Mouse (Mus musculus) adrenal gland, adult 10 weeks (tissue): ENCODE measurements around the gene Tmem190. TPM values are rescaled to one million over a fixed set of nuclear protein-coding genes. Genes with fewer than 3 reads are reported as not detected.

Experiments used
- polyA plus RNA-seq: library from polyadenylated mRNA; stranded (reverse); fragments of 350-450 nt; fragmentation: Illumina TruSeq; extraction: RNeasy Lipid Tissue Mini Kit (QIAGEN cat#74804); gene quantifications from one replicate; pipeline ENCODE4 v1.2.3, GENCODE M21; 2014; ENCODE audit warnings: low read depth, low replicate concordance

The Tmem190 gene
- not detected for polyA plus RNA-seq

DNA sequence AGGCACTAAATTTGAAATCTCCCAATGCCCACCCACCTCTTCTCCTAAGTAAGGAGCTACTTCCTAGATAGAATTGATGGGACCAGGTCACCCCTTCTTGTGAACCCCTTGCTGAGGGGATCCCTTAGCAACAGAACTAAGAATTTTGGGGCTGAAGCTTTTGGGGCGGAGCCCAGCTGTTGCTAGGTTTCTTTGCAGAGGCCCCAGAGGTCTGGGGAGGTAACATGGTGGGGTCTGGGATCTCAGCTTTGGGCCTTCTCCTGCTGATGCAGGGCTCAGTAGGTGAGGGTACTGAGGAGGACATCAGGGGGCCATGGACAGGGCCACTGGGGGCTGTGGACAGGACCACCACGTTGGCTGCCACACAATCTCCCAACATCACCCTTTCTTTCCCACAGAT lies at the start of gene Tmem190, which contains the start of gene Il11:
Gene Tmem190 (plus strand): TSS at position 179 of the 400 bp plus-strand sequence.
Gene Il11 (minus strand): TSS at position 101 of the 400 bp plus-strand sequence.

DNA sequence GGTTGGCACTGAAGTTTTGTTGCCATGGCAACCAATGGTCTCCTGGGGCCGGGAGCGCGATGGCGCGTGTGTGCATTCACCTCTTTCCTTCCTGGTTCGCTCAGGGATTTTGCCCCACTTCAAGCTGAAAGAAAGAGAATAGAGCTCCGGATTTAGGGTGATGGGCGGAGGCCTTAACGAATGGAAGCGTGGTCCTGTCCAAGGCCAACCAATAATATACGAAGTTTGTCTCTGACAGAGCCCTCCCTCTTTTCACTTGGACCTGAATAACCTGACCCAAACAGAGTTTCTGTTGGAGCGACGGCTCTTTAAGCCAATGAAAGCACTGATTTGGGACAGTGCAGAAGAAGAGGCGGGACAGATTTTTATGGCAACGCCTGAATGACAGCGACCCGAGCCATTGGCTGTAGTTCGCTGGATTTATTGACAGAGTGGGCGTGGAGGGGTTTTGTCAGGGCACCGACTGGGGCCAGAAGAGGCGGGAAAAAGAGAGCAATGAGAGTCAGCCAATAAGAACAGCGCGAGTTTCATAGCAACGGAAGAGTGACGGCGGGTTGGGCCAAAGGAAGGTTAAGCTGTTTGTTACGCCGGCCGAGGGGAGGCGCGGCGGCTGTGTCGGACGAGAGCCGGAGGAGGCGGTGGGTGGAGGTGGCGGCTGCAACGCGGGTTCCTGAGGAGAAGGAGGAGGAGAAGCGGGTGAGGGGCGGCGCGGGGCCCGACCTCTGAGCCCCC lies 43.0 kb upstream of the Tmem190 start, which contains the start of gene Kmt5c:
Gene Kmt5c (plus strand): TSS at position 572 of the 732 bp plus-strand sequence.

DNA sequence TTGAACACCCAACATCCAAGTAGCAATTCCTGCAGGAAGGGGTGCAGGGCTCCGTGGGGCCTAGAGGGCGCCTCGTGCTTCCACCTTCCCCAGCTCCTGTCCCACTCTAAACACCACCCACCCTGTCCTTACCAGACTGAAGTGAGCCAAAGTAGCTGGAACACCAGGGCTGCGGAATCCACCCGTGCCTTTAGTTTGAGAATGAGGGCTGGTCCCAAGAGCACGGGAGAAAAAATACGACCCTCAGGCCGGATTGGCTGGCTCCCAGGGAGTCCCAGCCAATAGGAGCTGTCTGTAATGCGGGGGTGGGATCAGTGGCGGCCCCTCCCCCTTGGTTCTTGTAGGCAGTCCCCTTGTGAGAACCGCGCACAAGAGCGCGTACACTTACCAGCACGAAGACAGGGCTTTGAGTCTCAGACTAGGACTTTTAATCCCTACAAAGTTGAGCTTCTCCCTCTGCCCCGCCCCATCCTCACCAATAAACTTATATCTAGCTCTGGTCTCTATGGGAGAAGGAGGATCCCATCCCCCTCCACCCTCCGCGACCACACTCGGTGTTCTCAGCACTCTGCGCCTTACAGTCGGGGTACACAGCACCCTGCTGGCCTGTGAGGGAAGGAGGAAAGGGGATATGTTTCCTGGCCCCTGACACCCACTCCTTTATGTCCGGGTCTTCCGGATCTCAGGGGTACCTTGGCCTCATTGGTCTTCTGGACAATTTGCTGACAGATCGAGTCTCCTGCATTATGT lies 29.7 kb upstream of the Tmem190 start, which contains the start of gene Cox6b2:
Gene Cox6b2 (minus strand): TSS at position 274 of the 750 bp plus-strand sequence.

DNA sequence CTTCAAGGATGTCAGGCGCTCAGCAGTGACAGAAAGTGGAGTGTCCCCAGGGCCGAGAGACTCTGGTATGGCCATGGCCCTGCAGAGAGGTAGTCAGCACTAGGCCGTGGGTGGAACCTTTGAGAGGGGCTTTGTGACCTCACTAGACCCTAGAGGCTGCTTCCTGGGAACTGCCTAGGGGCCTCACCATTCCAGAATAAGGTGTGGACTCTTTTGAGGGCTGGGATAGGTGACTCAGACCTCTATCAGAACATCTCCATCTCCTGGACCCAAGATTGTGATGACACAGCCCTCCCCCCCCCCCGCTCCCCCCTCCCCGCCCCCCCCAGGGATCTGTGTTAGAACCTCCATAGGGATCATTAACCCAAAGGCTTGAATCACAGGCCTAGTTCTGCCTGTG lies 11.5 kb upstream of the Tmem190 start, which contains the start of gene Fam71e2:
Gene Fam71e2 (minus strand): TSS at position 101 of the 400 bp plus-strand sequence.

DNA sequence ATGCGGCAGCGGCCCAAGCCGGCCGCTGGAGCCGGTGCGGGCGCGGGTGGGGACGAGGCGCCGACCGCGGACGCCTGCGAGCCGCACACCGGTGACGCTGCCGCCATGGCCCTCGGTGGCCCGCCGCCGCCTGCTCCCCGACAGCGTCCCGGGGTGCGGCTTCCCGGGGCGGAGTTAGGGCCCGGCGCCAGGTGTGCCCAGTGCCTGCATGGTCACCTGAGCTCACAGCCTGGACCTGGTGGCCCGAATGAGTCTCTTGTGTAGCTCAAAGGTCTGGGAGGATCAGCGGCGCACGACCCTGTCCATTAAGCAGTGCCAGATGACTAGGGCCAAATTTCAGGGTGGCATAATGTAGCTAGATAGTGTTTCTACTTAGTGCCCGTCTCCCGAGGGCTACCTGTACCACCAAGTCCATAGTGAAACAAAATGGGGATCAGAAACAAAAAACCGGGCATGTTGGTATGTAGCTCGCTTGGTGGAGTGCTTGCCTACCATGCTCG lies 6.7 kb downstream of the Tmem190 start, which contains the start of gene Tmem238:
Gene Tmem238 (minus strand): TSS at position 221 of the 500 bp plus-strand sequence.

DNA sequence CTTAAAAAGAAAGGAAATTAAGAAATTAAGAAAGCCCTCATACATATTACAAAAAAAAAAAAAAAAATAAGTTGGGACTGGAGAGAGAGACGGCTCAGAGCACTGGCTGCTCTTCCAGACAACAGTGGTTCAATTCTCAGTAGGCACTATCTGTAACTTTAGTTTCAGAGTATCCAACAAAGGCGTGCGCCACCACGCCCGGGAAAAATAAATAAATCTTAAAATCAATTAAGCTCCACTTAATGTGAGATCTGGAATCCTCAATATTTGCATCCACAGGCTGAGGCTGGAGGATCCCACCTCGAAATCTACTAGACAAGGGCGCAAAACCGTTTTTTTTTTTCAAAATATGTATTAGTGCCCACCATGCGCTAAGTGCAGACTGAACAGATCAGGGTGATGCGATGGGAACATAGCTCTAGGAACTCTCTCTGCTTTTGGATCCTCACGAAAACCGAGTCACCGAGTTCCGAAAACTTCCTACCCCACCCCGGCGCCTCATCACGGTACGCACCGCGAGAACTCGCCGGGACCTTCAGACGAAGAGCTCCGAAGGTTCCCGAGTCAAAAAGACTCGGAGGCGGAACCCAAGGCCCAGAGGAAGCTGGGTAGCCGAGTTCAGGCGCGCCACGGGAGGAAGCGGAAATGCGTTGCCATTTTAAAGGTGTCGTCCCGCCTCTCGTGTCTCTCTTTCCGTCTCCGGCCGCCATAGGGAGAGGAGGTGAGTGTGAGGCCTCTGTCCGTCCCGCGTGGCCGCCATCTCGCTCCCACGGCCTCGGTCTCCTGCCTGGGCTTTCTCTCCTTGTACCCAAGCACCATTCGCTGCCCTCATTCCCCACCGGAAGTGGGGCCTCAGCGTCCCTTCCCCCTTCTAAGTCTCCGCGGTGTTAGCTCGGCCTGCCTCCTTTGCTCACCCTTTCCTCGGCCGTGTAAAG lies 9.8 kb downstream of the Tmem190 start, which contains the start of gene Rpl28:
Gene Rpl28 (plus strand): TSS at position 597 of the 935 bp plus-strand sequence.

DNA sequence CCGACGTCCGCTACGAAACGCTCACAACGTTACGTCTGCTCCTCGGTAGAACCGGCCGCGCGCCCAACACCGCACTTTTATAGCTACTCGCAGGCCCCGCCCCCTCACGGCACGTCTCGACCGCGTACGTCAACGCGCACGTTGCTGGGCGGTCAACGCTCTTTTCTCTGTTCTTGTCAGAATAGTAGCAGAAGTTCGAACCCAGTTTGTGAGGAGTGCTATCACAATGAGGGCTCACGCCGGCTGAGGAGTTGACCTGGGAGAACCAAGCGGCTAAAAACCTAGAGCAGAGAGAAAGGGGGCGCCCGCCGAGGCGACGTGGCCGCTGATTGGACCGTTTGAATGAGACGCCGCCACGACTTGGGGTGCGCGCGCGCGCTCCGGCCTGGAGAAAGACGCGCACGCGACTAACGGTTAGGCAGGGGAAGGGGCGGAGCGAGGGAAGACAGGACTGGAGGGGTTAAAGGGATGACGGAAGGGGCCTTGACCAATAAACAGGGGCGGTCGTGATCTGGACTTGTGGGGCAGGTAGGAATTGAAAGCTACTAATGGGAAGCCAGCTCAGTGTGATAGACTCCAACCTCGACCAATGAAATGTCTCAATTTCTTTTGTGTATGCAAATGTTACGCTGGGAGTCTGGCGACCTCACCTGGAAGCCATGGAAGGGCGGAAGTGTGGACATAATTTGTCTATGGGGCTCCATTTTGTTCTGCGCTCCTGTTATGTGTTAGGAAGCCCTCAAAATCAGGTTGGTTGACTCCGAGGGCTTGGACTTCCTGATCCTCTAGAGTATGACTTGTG lies 29.8 kb downstream of the Tmem190 start, which contains the start of gene Ube2s:
Gene Ube2s (minus strand): TSS at position 288 of the 802 bp plus-strand sequence.

Other genes starting within 250 kb of the Tmem190 start
- gene Syt5, start 235.4 kb upstream of the Tmem190 start, polyA plus RNA-seq: 1.2 TPM
- not detected for gene Ptprh, start 178.9 kb upstream of the Tmem190 start, polyA plus RNA-seq
- 0.99 TPM for gene Tmem86b, start 151.5 kb upstream of the Tmem190 start, polyA plus RNA-seq
- gene Ppp6r1, start 123.9 kb upstream of the Tmem190 start, polyA plus RNA-seq: 11.8 TPM
- gene Hspbp1, start 97.9 kb upstream of the Tmem190 start, polyA plus RNA-seq: not detected
- gene Brsk1, start 92.3 kb upstream of the Tmem190 start, polyA plus RNA-seq: 0.35 TPM
- not detected for gene Tmem150b, start 57.7 kb upstream of the Tmem190 start, polyA plus RNA-seq
- 1.4 TPM for gene Kmt5c, start 42.8 kb upstream of the Tmem190 start, polyA plus RNA-seq
- not detected for gene Cox6b2, start 29.8 kb upstream of the Tmem190 start, polyA plus RNA-seq
- gene Fam71e2, start 11.6 kb upstream of the Tmem190 start, polyA plus RNA-seq: not detected
- gene Il11, start 78 bp upstream of the Tmem190 start, polyA plus RNA-seq: not detected
- gene Tmem238, start 6.7 kb downstream of the Tmem190 start, polyA plus RNA-seq: 0.76 TPM
- gene Rpl28, start 9.9 kb downstream of the Tmem190 start, polyA plus RNA-seq: 12.7 TPM
- gene Ube2s, start 29.7 kb downstream of the Tmem190 start, polyA plus RNA-seq: 4.3 TPM
- gene Shisa7, start 61.8 kb downstream of the Tmem190 start, polyA plus RNA-seq: 1.0 TPM
- gene Isoc2b, start 87.3 kb downstream of the Tmem190 start, polyA plus RNA-seq: 3.3 TPM
- 2.7 TPM for gene Isoc2a, start 94.2 kb downstream of the Tmem190 start, polyA plus RNA-seq
- gene Gm36210, start 123.6 kb downstream of the Tmem190 start, polyA plus RNA-seq: not detected
- gene Zfp628, start 132.3 kb downstream of the Tmem190 start, polyA plus RNA-seq: not detected
- gene Nat14, start 139.1 kb downstream of the Tmem190 start, polyA plus RNA-seq: 1.2 TPM
- not detected for gene Ssc5d, start 142.8 kb downstream of the Tmem190 start, polyA plus RNA-seq
- not detected for gene Sbk2, start 181.5 kb downstream of the Tmem190 start, polyA plus RNA-seq
- gene Sbk3, start 188.2 kb downstream of the Tmem190 start, polyA plus RNA-seq: not detected
- gene Zfp579, start 213.2 kb downstream of the Tmem190 start, polyA plus RNA-seq: 7.5 TPM
- not detected for gene Zfp524, start 231.5 kb downstream of the Tmem190 start, polyA plus RNA-seq
- 12.4 TPM for gene Fiz1, start 231.8 kb downstream of the Tmem190 start, polyA plus RNA-seq
- not detected for gene Gm44973, start 232.6 kb downstream of the Tmem190 start, polyA plus RNA-seq
- 4.8 TPM for gene Zfp865, start 237.4 kb downstream of the Tmem190 start, polyA plus RNA-seq
- not detected for gene Ccdc106, start 237.6 kb downstream of the Tmem190 start, polyA plus RNA-seq